Mouse (Mus musculus) liver, postnatal 0 days (tissue): ENCODE data around the gene Ppp1r12b. TPM values are rescaled to one million over a fixed set of nuclear protein-coding genes. Genes with fewer than 3 reads are reported as not detected.

Experiments used
- ATAC-seq: fragments of 200-750 bp; cut with Nextera tagmentation; 2 replicates; pipeline ENCODE4 v1.8.0; 2017; ENCODE audit warnings: mild to moderate bottlenecking, moderate library complexity
- DNase-seq: peaks from one replicate; pipeline ENCODE4 v3.0.0-alpha.2; 2016
- H3K27ac ChIP-seq: fragments of 300-500 bp; sonication (generic); 2 replicates; pipeline ENCODE4 v1.5.1; 2014; ENCODE audit warnings: antibody characterized with exemption, moderate library complexity, mild to moderate bottlenecking, low read depth
- H3K27me3 ChIP-seq: fragments of 300-500 bp; sonication (generic); 2 replicates; pipeline ENCODE4 v1.6.1; 2014; ENCODE audit warnings: low read length, control low read depth, mixed read lengths; ENCODE audit not compliant: insufficient read depth
- H3K36me3 ChIP-seq: fragments of 300-500 bp; sonication (generic); replicated peaks from 2 replicates; pipeline ENCODE4 v1.6.1; 2014; ENCODE audit warnings: mild to moderate bottlenecking, control low read depth, low read length, moderate library complexity, mixed read lengths; ENCODE audit not compliant: insufficient read depth
- H3K4me1 ChIP-seq: fragments of 300-500 bp; sonication (generic); 2 replicates; pipeline ENCODE4 v1.6.1; 2014; ENCODE audit warnings: antibody characterized with exemption, mild to moderate bottlenecking, control low read depth; ENCODE audit not compliant: insufficient read depth
- H3K4me2 ChIP-seq: fragments of 300-500 bp; sonication (generic); 2 replicates; pipeline ENCODE4 v1.6.1; 2014; ENCODE audit warnings: low read depth, mild to moderate bottlenecking, low read length, moderate library complexity, mixed read lengths
- H3K4me3 ChIP-seq: fragments of 300-500 bp; sonication (generic); 2 replicates; pipeline ENCODE4 v1.5.1; 2014; ENCODE audit warnings: low read depth, low read length
- H3K9ac ChIP-seq: fragments of 300-500 bp; sonication (generic); replicated peaks from 2 replicates; pipeline ENCODE4 v1.6.1; 2014; ENCODE audit warnings: mild to moderate bottlenecking, moderate library complexity
- H3K9me3 ChIP-seq: fragments of 300-500 bp; sonication (generic); 2 replicates; pipeline ENCODE4 v1.6.1; 2016; ENCODE audit warnings: mild to moderate bottlenecking, control low read depth, low read length, mixed read lengths
- CTCF ChIP-seq: sonication (generic); IDR thresholded peaks from 2 replicates; pipeline ENCODE4 v1.5.1; 2016; ENCODE audit warnings: antibody characterized with exemption, low read depth
- EP300 ChIP-seq: IDR thresholded peaks from 2 replicates; pipeline ENCODE4 v1.6.1; 2016; ENCODE audit warnings: antibody characterized with exemption, low read depth, mild to moderate bottlenecking
- WGBS: fragments of 180-500 bp; shearing (Covaris S2); extraction: QIAGEN DNeasy Blood & Tissue Kit; methylation state at CpG from one replicate; pipeline ENCODE4 v1.1.7; 2014; ENCODE audit not compliant: insufficient replicate concordance; 5-methylcytosine and 5-hydroxymethylcytosine counted together
- polyA plus RNA-seq: library from polyadenylated mRNA; unstranded; fragments of >200 nt; fragmentation: Nextera tagmentation; extraction: Ambion mirVana; gene quantifications from 2 replicates; pipeline ENCODE4 v1.2.1, GENCODE M21; 2015

Gene Ppp1r12b
- polyA plus RNA-seq, 1 experiment from 2014 or later, result 0.93 TPM

- H3K9me3 ChIP-seq, result no peaks in the 10 kb centered on the region
- H3K4me3 ChIP-seq, result no peak overlapping the region
- TF ChIP-seq CTCF (peak; percentile 30; the same call in 1 of the 2 replicates), EP300 (no peak)
- no peak overlapping the region for H3K4me2 ChIP-seq
- 82% methylated on average over 1 of the region's 1 CpGs for WGBS
- DNase-seq, result no peak
- H3K36me3 ChIP-seq, result peaks cover 20% of the 10 kb centered on the region
- no peaks in the 10 kb centered on the region for H3K27me3 ChIP-seq
- no peak overlapping the region for H3K27ac ChIP-seq
- no peaks in the 10 kb centered on the region for H3K4me1 ChIP-seq
- no peak overlapping the region for H3K9ac ChIP-seq
- no peak for ATAC-seq
Measured at GRCm38 (mm10) chr1:134972920-134973319, 17.2 kb upstream of the Ppp1r12b start.

- no peak for DNase-seq
Measured at GRCm38 (mm10) chr1:134965430-134965829, 9.7 kb upstream of the Ppp1r12b start.

GRCm38 (mm10) chr1:134962821-134963220, 7.1 kb upstream of the Ppp1r12b start:
- H3K27ac ChIP-seq, result peak overlapping the region; percentile 72
- WGBS, result 3% methylated on average over 11 of the region's 11 CpGs
- H3K36me3 ChIP-seq, result no peaks in the 10 kb centered on the region
- no peaks in the 10 kb centered on the region for H3K9me3 ChIP-seq
- peak overlapping the region; percentile 85 for H3K4me3 ChIP-seq
- TF ChIP-seq CTCF (peak; percentile 59), EP300 (no peak)
- peak overlapping the region; percentile 81 for H3K9ac ChIP-seq
- peaks cover 16% of the 10 kb centered on the region for H3K4me1 ChIP-seq
- ATAC-seq, result peak; percentile 64
- DNase-seq, result peak; percentile 34
- peak overlapping the region; percentile 77 for H3K4me2 ChIP-seq
- no peaks in the 10 kb centered on the region for H3K27me3 ChIP-seq

More at GRCm38 (mm10) chr1:134965430-134965829, 9.7 kb upstream of the Ppp1r12b start:
- TF ChIP-seq EP300 (no peak), CTCF (no peak)
- peaks cover 5% of the 10 kb centered on the region for H3K36me3 ChIP-seq
- ATAC-seq, result no peak
- H3K27me3 ChIP-seq, result no peaks in the 10 kb centered on the region
- H3K4me3 ChIP-seq, result no peak overlapping the region
- H3K27ac ChIP-seq, result no peak overlapping the region
- H3K4me1 ChIP-seq, result peaks cover 16% of the 10 kb centered on the region
- H3K9ac ChIP-seq, result no peak overlapping the region
- H3K4me2 ChIP-seq, result no peak overlapping the region
- H3K9me3 ChIP-seq, result no peaks in the 10 kb centered on the region
- 94% methylated on average over 2 of the region's 2 CpGs for WGBS

GRCm38 (mm10) chr1:134962053-134962803, 6.5 kb upstream of the Ppp1r12b start, which contains the start of gene Ube2t:
Gene Ube2t (plus strand): TSS chr1:134962565.
- no peaks in the 10 kb centered on the region for H3K27me3 ChIP-seq
- H3K4me2 ChIP-seq, result peak within 1 kb of the TSS; percentile 77
- WGBS, result 1% methylated on average over 50 of the region's 50 CpGs
- H3K4me3 ChIP-seq, result peak within 1 kb of the TSS; percentile 85
- H3K4me1 ChIP-seq, result peaks cover 16% of the 10 kb centered on the region
- H3K9me3 ChIP-seq, result no peaks in the 10 kb centered on the region
- peak; percentile 97 for DNase-seq
- ATAC-seq, result peak; percentile 100
- peak within 1 kb of the TSS; percentile 72 for H3K27ac ChIP-seq
- TF ChIP-seq EP300, result peak; percentile 38; the same call in 1 of the 2 replicates
- TF ChIP-seq CTCF, result peak; percentile 5; the same call in 1 of the 2 replicates
- peak within 1 kb of the TSS; percentile 81 for H3K9ac ChIP-seq
- H3K36me3 ChIP-seq, result no peaks in the 10 kb centered on the region

GRCm38 (mm10) chr1:134960634-134961033, 4.9 kb upstream of the Ppp1r12b start:
- no peak overlapping the region for H3K4me2 ChIP-seq
- no peaks in the 10 kb centered on the region for H3K36me3 ChIP-seq
- 59% methylated on average over 7 of the region's 7 CpGs for WGBS
- DNase-seq, result no peak
- TF ChIP-seq CTCF (peak; percentile 50), EP300 (no peak)
- no peak for ATAC-seq
- H3K9ac ChIP-seq, result no peak overlapping the region
- no peaks in the 10 kb centered on the region for H3K27me3 ChIP-seq
- no peak overlapping the region for H3K4me3 ChIP-seq
- H3K9me3 ChIP-seq, result no peaks in the 10 kb centered on the region
- H3K4me1 ChIP-seq, result peaks cover 16% of the 10 kb centered on the region
- H3K27ac ChIP-seq, result no peak overlapping the region

- 6% methylated on average over 15 of the region's 16 CpGs for WGBS
- no peaks in the 10 kb centered on the region for H3K9me3 ChIP-seq
- H3K4me2 ChIP-seq, result peak overlapping the region; percentile 95
- DNase-seq (no peak), ATAC-seq (peak; percentile 53)
- no peaks in the 10 kb centered on the region for H3K36me3 ChIP-seq
- H3K4me3 ChIP-seq, result peak overlapping the region; percentile 77
- no peaks in the 10 kb centered on the region for H3K27me3 ChIP-seq
- peak overlapping the region; percentile 78 for H3K9ac ChIP-seq
- H3K4me1 ChIP-seq, result peaks cover 10% of the 10 kb centered on the region
- peak overlapping the region; percentile 78 for H3K27ac ChIP-seq
- no peak for TF ChIP-seq EP300
- no peak for TF ChIP-seq CTCF
Measured at GRCm38 (mm10) chr1:134955050-134955636, 599 bp downstream of the Ppp1r12b start.
